Comparison of ENCODE assay signal across 23 mouse cellular contexts in genomic region chr10:40065357-40065756, GRCm38 (mm10). TPM values are rescaled to one million over a fixed set of nuclear protein-coding genes. Genes with fewer than 3 reads are reported as not detected.
DNase-seq lines count a peak whose midpoint lies in the region; ATAC-seq lines count a peak whose summit lies in the region.
"Had no signal": no experiment of that assay in that cellular context is flagged by ENCODE, and none has a peak within 500 bp of the region (broad histone marks: within the 10 kb centered on the region; RNA-seq: fewer than 3 reads in every experiment).

No protein-coding gene starts in this region.

- peaks cover 4% of the 10 kb centered on the region; the same call in 1 of the 2 replicates for H3K4me1 ChIP-seq in forebrain, embryonic 12.5 days
- no peaks in the 10 kb centered on the region for H3K4me1 ChIP-seq in forebrain, embryonic 14.5 days (ENCODE audit: control insufficient read depth, insufficient read depth, low read length)
- peaks cover 14% of the 10 kb centered on the region for H3K4me1 ChIP-seq in intestine, embryonic 14.5 days (replicated peaks; ENCODE audit: control insufficient read depth, insufficient read depth, low read length)
- 0 out of 2 replicates have a peak, but pooled peaks cover 4% of the 10 kb centered on the region for H3K4me1 ChIP-seq in intestine, embryonic 15.5 days (replicated peaks)
- peaks cover 50% of the 10 kb centered on the region for H3K4me1 ChIP-seq in embryonic facial prominence, embryonic 10.5 days
- peaks cover 6% of the 10 kb centered on the region for H3K4me1 ChIP-seq in midbrain, embryonic 13.5 days (replicated peaks)
- H3K4me1 ChIP-seq: stomach, embryonic 15.5 days had no signal

- H3K27me3 ChIP-seq in forebrain, embryonic 12.5 days: no peaks in the 10 kb centered on the region
- H3K27me3 ChIP-seq in forebrain, embryonic 14.5 days (replicated peaks; ENCODE audit: control insufficient read depth, insufficient read depth, low read length): no peaks in the 10 kb centered on the region
- H3K27me3 ChIP-seq in intestine, embryonic 14.5 days (replicated peaks; ENCODE audit: control insufficient read depth, insufficient read depth, low read length): no peaks in the 10 kb centered on the region
- no peaks in the 10 kb centered on the region for H3K27me3 ChIP-seq in intestine, embryonic 15.5 days (replicated peaks)
- no peaks in the 10 kb centered on the region for H3K27me3 ChIP-seq in embryonic facial prominence, embryonic 10.5 days (replicated peaks; ENCODE audit: low read depth, poor library complexity, severe bottlenecking)
- no peaks in the 10 kb centered on the region for H3K27me3 ChIP-seq in midbrain, embryonic 13.5 days
- H3K27me3 ChIP-seq: embryonic facial prominence, embryonic 15.5 days; heart, embryonic 12.5 days; liver, embryonic 12.5 days; stomach, embryonic 15.5 days had no signal

- DNase-seq in forebrain, embryonic 14.5 days (ENCODE audit: low spot score): no peak
- peak; percentile 31 for DNase-seq in intestine, embryonic 14.5 days (ENCODE audit: low spot score)
- no peak for DNase-seq in embryonic facial prominence, embryonic 10.5 days (ENCODE audit: low spot score)
- DNase-seq: adrenal gland, postnatal 14 days; cerebellum, adult 8-10 months; heart, postnatal 10 days; kidney, postnatal 4 days; lung, adult 2 months; lung, postnatal 14 days; thymus, postnatal 36 days had no signal

- no peak overlapping the region for H3K4me3 ChIP-seq in forebrain, embryonic 12.5 days (replicated peaks)
- H3K4me3 ChIP-seq in forebrain, embryonic 14.5 days (ENCODE audit: low read depth, low read length): no peak overlapping the region
- no peak overlapping the region for H3K4me3 ChIP-seq in intestine, embryonic 14.5 days (ENCODE audit: low read depth, low read length)
- no peak overlapping the region for H3K4me3 ChIP-seq in intestine, embryonic 15.5 days (replicated peaks)
- no peak overlapping the region for H3K4me3 ChIP-seq in embryonic facial prominence, embryonic 10.5 days
- H3K4me3 ChIP-seq in midbrain, embryonic 13.5 days (replicated peaks): no peak overlapping the region
- H3K4me3 ChIP-seq: embryonic facial prominence, embryonic 15.5 days; heart, embryonic 12.5 days; liver, embryonic 12.5 days; stomach, embryonic 15.5 days had no signal

- 0 out of 2 replicates have a peak, but pooled peaks have one; percentile 3 for ATAC-seq in forebrain, embryonic 12.5 days (ENCODE audit: low FRiP score)
- ATAC-seq in forebrain, embryonic 14.5 days: no peak
- ATAC-seq in intestine, embryonic 14.5 days (replicated peaks; ENCODE audit: low FRiP score, low TSS enrichment, low read depth): no peak
- ATAC-seq in intestine, embryonic 15.5 days: no peak
- ATAC-seq in midbrain, embryonic 13.5 days: peak; percentile 55; the same call in 1 of the 2 replicates
- no peak for ATAC-seq in erythroid progenitor cell, adult 5-6 weeks (replicated peaks; ENCODE audit: low FRiP score, poor library complexity, severe bottlenecking)
- ATAC-seq: intestine, postnatal 0 days; liver, embryonic 12.5 days had no signal

- H3K27ac ChIP-seq in forebrain, embryonic 12.5 days: no peak overlapping the region
- no peak overlapping the region for H3K27ac ChIP-seq in forebrain, embryonic 14.5 days (ENCODE audit: low read depth, low read length)
- no peak overlapping the region for H3K27ac ChIP-seq in intestine, embryonic 14.5 days (ENCODE audit: low read depth)
- H3K27ac ChIP-seq in intestine, embryonic 15.5 days: no peak overlapping the region
- H3K27ac ChIP-seq in embryonic facial prominence, embryonic 10.5 days (replicated peaks): peak overlapping the region; percentile 63
- peak overlapping the region; percentile 47 for H3K27ac ChIP-seq in midbrain, embryonic 13.5 days
- H3K27ac ChIP-seq: embryonic facial prominence, embryonic 15.5 days; hindbrain, embryonic 14.5 days; liver, embryonic 12.5 days; stomach, embryonic 15.5 days had no signal

- no peaks in the 10 kb centered on the region for H3K36me3 ChIP-seq in forebrain, embryonic 12.5 days (replicated peaks)
- no peaks in the 10 kb centered on the region for H3K36me3 ChIP-seq in forebrain, embryonic 14.5 days (ENCODE audit: control insufficient read depth, insufficient read depth, low read length)
- no peaks in the 10 kb centered on the region for H3K36me3 ChIP-seq in intestine, embryonic 14.5 days (ENCODE audit: control insufficient read depth, insufficient read depth, low read length)
- no peaks in the 10 kb centered on the region for H3K36me3 ChIP-seq in intestine, embryonic 15.5 days
- H3K36me3 ChIP-seq in embryonic facial prominence, embryonic 10.5 days (replicated peaks): no peaks in the 10 kb centered on the region
- H3K36me3 ChIP-seq in midbrain, embryonic 13.5 days: no peaks in the 10 kb centered on the region
- H3K36me3 ChIP-seq: embryonic facial prominence, embryonic 15.5 days; heart, embryonic 12.5 days; stomach, embryonic 15.5 days had no signal

- no peak overlapping the region for H3K4me2 ChIP-seq in forebrain, embryonic 12.5 days
- H3K4me2 ChIP-seq in forebrain, embryonic 14.5 days (ENCODE audit: low read length): no peak overlapping the region
- H3K4me2 ChIP-seq in intestine, embryonic 14.5 days (ENCODE audit: low read length): no peak overlapping the region
- H3K4me2 ChIP-seq in intestine, embryonic 15.5 days (replicated peaks): no peak overlapping the region
- no peak overlapping the region for H3K4me2 ChIP-seq in midbrain, embryonic 13.5 days (replicated peaks)
- H3K4me2 ChIP-seq: embryonic facial prominence, embryonic 15.5 days; heart, embryonic 12.5 days; hindbrain, embryonic 14.5 days; liver, embryonic 12.5 days; stomach, embryonic 15.5 days had no signal

- WGBS in forebrain, embryonic 12.5 days: 18% methylated on average over 3 of the region's 3 CpGs
- WGBS in forebrain, embryonic 14.5 days: 11% methylated on average over 3 of the region's 3 CpGs
- 72% methylated on average over 3 of the region's 3 CpGs for WGBS in intestine, embryonic 14.5 days
- WGBS in intestine, embryonic 15.5 days: 70% methylated on average over 3 of the region's 3 CpGs
- 13% methylated on average over 3 of the region's 3 CpGs for WGBS in embryonic facial prominence, embryonic 10.5 days
- 21% methylated on average over 3 of the region's 3 CpGs for WGBS in midbrain, embryonic 13.5 days

- H3K9ac ChIP-seq in forebrain, embryonic 12.5 days: no peak overlapping the region
- no peak overlapping the region for H3K9ac ChIP-seq in forebrain, embryonic 14.5 days (ENCODE audit: low read length)
- no peak overlapping the region for H3K9ac ChIP-seq in intestine, embryonic 14.5 days (ENCODE audit: low read length)
- H3K9ac ChIP-seq in intestine, embryonic 15.5 days: no peak overlapping the region
- no peak overlapping the region for H3K9ac ChIP-seq in midbrain, embryonic 13.5 days (replicated peaks)
- H3K9ac ChIP-seq: embryonic facial prominence, embryonic 15.5 days; heart, embryonic 12.5 days; hindbrain, embryonic 14.5 days; liver, embryonic 12.5 days; stomach, embryonic 15.5 days had no signal

- no peaks in the 10 kb centered on the region for H3K9me3 ChIP-seq in forebrain, embryonic 12.5 days
- H3K9me3 ChIP-seq in forebrain, embryonic 14.5 days (replicated peaks; ENCODE audit: control insufficient read depth, low read length): no peaks in the 10 kb centered on the region
- no peaks in the 10 kb centered on the region for H3K9me3 ChIP-seq in intestine, embryonic 14.5 days (ENCODE audit: control insufficient read depth, low read length)
- H3K9me3 ChIP-seq in intestine, embryonic 15.5 days: no peaks in the 10 kb centered on the region
- no peaks in the 10 kb centered on the region for H3K9me3 ChIP-seq in embryonic facial prominence, embryonic 10.5 days
- no peaks in the 10 kb centered on the region for H3K9me3 ChIP-seq in midbrain, embryonic 13.5 days
- H3K9me3 ChIP-seq: embryonic facial prominence, embryonic 15.5 days; heart, embryonic 12.5 days; liver, embryonic 12.5 days; stomach, embryonic 15.5 days had no signal

RNA-seq across cellular contexts. Expression of gene Mfsd4b1, which starts 40.3 kb away (rescaled TPM):
- polyA plus RNA-seq in forebrain, embryonic 12.5 days (2016; fragmentation: Nextera tagmentation; extraction: Ambion mirVana): 0.15 TPM in 1 of 2 replicates, not detected in the other
- 0.35 and 0.41 TPM in 2 replicates for polyA plus RNA-seq in forebrain, embryonic 14.5 days (2014; fragmentation: Nextera tagmentation; extraction: Ambion mirVana)
- polyA plus RNA-seq in intestine, embryonic 14.5 days (2014; fragmentation: Nextera tagmentation; extraction: Ambion mirVana): 0.13 and 0.14 TPM in 2 replicates
- 0.85 and 0.90 TPM in 2 replicates for polyA plus RNA-seq in intestine, embryonic 15.5 days (2015; fragmentation: Nextera tagmentation; extraction: Ambion mirVana)
- 0.05 and 0.22 TPM in 2 replicates for polyA plus RNA-seq in embryonic facial prominence, embryonic 10.5 days (2016; fragmentation: Nextera tagmentation; extraction: Ambion mirVana)
- 0.36 and 0.46 TPM in 2 replicates for polyA plus RNA-seq in midbrain, embryonic 13.5 days (2015; fragmentation: Nextera tagmentation; extraction: Ambion mirVana)
- total RNA-seq in erythroid progenitor cell, adult 5-6 weeks (2015; ENCODE audit: low replicate concordance): not detected in 2 replicates
- not detected in 2 replicates for total RNA-seq in erythroid progenitor cell, adult 5-6 weeks (2017; ENCODE audit: low replicate concordance)
- total RNA-seq: granulocyte monocyte progenitor cell, adult 5-6 weeks; monocyte, adult 5-6 weeks; neutrophil, adult 5-6 weeks had no signal

Comparison
In these comparisons a context has a peak if more than half of its experiments do, and no peak if none do; other contexts are left out.
1. ATAC-seq: peak in forebrain, embryonic 12.5 days (single experiment) and midbrain, embryonic 13.5 days (single experiment); none in forebrain, embryonic 14.5 days (single experiment), intestine, embryonic 14.5 days (single experiment), intestine, embryonic 15.5 days (single experiment) and erythroid progenitor cell, adult 5-6 weeks (single experiment).
2. H3K27ac ChIP-seq: peak in embryonic facial prominence, embryonic 10.5 days (single experiment) and midbrain, embryonic 13.5 days (single experiment); none in forebrain, embryonic 12.5 days (single experiment), forebrain, embryonic 14.5 days (single experiment), intestine, embryonic 14.5 days (single experiment) and intestine, embryonic 15.5 days (single experiment).